Mouse (Mus musculus): ENCODE data around the gene Prps1l3.
"Not testable (repeated sequence)": the region's sequence is repeated elsewhere in the genome, so short reads cannot be mapped to it uniquely, and the experiment has no call there.

Prps1l3 gene

GRCm38 (mm10) chr12:57230192-57230706 lies at the start of gene Prps1l3, which contains the start of gene Mipol1:
Gene Prps1l3 (plus strand): TSS chr12:57230412.
Gene Mipol1 (plus strand): TSS chr12:57230427.
- in situ Hi-C loops (cut with MboI; ENCODE audit: low sequenced_read_pairs): no loop called here

DNA sequence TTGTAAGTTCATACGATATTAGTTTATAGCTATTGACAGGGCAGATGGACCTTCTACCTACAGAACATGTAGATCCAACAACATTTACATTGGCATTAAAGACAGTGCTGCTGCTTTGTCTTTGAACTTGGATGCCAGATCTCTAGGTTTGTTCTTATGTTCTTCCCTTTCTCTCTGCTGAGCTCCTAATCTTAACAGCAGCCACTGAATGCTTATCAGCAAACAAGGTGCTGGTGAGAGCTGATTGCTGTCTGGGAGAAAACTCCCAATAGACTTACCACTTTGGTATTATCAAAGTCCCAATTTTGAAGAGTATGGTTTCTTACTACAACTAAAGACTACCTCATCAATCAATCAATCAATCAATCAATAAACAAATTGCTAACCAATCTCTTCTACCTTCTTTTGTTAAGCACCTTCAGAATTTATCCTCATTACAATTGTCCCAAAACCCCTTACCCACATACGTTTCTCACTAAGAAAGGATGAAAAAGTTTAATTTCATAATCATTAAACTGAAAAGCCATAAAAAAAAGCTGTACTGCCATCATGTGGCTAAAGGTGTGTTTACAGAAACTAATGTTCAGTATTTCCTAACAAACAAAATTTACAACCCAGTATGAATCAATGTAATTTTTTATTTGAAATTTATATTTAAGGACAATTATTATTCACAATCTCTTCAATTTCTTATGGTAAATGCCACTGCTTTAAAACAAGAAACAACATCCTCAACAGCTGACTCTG lies 45.6 kb upstream of the Prps1l3 start:
- in situ Hi-C loops (cut with MboI; ENCODE audit: low sequenced_read_pairs): no loop called here

- in situ Hi-C loops (cut with MboI; ENCODE audit: low sequenced_read_pairs): no loop called here
These were observed 44.7 kb upstream of the Prps1l3 start for GRCm38 (mm10) chr12:57185475-57185874.

DNA sequence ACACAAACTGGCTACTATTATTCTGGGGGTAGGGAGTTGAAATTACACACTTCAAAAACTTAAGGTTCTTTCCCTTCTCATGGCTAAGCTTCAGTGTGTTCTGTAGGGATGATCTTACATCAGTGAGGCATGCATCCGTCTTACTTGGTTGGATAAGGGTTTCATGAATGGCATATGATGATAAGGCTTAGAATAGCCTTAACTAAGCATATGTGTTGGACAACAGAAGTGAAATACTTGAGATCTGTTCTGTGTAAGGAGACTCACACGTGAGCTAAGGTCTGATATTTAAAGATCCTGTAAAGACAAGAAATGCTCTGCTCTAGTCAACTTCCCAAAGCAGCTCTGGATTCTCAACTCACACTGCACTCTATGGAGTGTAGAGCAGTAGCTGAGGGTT lies 44.1 kb upstream of the Prps1l3 start:
- in situ Hi-C loops (cut with MboI; ENCODE audit: low sequenced_read_pairs): no loop called here

- in situ Hi-C loops (cut with MboI; ENCODE audit: low sequenced_read_pairs): no loop called here
These were observed 43.2 kb upstream of the Prps1l3 start for GRCm38 (mm10) chr12:57187032-57187431.

GRCm38 (mm10) chr12:57194609-57195008 lies 35.6 kb upstream of the Prps1l3 start:
- in situ Hi-C loops (cut with MboI; ENCODE audit: low sequenced_read_pairs): no loop called here

DNA sequence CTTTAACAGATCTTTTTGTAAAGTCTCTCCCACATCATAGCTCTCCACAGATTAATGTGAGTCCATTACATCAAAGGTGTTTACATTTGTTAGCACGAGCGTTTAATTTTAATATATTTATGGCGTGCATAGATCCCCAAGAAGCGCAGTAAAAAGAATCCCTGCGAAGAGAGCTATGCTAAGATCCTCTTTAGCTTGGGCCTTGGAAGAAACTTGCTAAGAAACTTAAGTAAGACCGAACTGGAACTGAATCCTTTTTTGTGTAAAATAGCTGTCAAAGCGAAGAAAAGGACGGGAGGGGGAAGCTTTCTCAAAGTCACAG lies 34.0 kb upstream of the Prps1l3 start:
- in situ Hi-C loops (cut with MboI; ENCODE audit: low sequenced_read_pairs): no loop called here

DNA sequence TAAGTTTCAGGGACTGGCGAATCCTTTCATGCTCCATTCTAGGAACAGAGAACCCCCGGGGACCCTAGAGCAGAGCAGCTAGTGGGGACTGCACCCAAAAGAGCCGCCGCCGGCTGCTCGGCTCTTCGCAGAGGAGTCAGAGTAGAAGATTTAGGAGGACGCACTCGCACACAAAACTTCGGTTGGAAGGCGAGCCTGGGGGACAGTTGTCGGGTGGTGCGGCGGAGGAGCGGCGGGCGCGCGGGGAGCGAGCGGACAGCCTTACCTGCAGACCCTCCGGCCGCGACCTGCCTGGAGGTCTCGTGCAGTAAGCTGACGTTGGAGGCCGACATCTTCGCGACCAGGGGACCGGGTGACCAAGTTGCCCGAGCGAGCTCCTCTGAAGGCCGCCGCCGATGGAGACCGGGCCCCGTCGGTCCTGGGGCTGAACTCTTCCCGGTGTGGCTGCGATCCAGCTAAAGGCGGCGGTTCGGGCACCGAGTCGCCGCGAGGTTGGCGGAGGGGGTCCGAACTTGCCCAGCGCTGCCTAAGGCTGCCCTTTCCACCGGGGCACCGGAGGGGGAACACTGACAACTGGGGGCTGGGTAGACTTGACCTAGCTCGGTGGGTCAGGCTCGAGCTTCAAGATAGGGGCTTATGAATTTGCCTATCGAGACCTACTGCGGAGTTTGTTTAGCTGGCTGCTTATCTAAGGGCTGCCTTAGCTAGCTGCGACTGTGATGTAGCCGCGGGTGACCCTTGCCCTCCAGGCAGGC lies 33.4 kb upstream of the Prps1l3 start:
- in situ Hi-C loops (cut with MboI; ENCODE audit: low sequenced_read_pairs): no loop called here

- in situ Hi-C loops (cut with MboI; ENCODE audit: low sequenced_read_pairs): no loop called here
These were observed 32.7 kb upstream of the Prps1l3 start, which contains the start of gene Slc25a21 for GRCm38 (mm10) chr12:57197363-57198026. Gene Slc25a21 (minus strand): TSS chr12:57197472.

DNA sequence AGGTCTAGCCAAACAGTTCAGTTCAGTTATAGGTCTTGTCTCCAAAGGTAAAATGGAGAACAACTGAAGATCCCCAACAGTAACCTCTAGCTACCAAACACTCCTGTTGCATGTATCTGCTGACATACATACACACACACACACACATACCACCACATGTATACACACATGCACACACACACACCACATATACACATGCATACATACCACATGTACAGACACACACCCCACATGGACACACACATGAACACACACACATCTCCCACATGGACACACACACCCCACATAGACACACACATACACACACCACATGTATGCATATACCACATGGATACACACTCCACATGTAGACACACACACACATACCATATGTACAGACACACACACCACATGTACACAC lies 31.9 kb upstream of the Prps1l3 start:
- in situ Hi-C loops (cut with MboI; ENCODE audit: low sequenced_read_pairs): no loop called here

GRCm38 (mm10) chr12:57199427-57199826 lies 30.8 kb upstream of the Prps1l3 start:
- in situ Hi-C loops (cut with MboI; ENCODE audit: low sequenced_read_pairs): no loop called here

GRCm38 (mm10) chr12:57201901-57202300 lies 28.3 kb upstream of the Prps1l3 start:
- in situ Hi-C loops (cut with MboI; ENCODE audit: low sequenced_read_pairs): no loop called here

GRCm38 (mm10) chr12:57204276-57204851 lies 25.8 kb upstream of the Prps1l3 start:
- in situ Hi-C loops (cut with MboI; ENCODE audit: low sequenced_read_pairs): no loop called here

DNA sequence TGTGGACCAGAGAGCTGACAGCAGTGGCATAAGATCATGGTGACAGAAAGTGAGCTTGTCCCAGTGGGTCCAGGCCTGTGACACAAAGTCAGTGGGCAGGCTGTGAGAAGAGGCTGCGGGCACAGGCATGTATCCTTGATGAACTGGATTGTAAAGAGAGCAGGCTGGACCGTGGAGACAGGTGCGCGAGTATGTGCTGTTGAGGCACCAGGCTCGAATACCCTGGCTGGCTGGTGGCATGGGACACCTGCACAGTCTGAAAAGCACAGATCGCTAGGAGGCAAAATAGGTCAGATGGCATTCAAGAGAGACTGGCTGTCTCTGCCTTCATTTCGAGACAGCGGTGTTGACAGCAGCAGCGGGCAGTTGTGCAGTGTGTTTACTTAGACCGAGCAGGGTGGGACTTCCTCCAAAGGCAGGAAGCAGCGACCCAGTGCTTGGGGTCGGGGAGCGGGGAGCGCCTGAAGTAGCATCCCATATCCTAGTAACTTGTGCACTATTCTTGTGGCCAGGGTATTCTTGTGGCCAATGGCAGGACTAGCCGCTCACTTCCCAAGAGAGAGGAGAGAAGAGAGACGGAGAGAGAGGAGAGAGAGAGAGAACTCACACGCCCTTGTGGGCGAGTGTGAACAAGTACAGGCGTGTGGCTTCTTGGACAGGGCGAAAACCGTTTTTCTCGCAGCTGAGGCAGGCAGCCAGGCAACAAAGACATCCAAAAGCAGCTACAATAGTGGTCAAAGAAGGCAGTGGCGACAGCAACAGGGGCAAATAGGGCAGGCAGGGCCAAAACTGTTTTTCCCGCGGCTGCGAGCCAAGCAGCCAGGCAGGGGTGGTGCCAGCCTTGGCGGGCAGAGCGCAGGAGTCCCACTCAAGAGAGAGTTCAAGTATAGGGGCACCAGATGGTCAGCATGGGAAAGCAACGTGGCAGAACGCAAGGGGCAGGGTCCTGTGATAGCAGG lies 18.6 kb upstream of the Prps1l3 start:
- in situ Hi-C loops (cut with MboI; ENCODE audit: low sequenced_read_pairs): no loop called here

DNA sequence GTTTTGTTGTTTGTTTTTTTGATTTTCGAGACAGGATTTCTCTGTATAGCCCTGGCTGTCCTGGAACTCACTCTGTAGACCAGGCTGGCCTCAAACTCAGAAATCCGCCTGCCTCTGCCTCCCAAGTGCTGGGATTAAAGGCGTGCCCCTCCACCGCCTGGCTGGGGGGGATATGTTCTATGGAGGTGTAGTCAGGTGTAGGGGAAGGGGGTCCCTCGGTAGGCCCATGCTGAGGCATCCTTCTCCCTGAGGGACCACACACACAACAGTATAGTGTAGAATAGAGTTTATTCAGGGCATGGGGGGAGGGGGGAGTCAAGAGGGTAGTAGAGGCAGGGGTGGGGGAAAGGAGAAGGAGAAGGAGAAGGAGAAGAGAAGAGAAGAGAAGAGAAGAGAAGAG lies 17.7 kb upstream of the Prps1l3 start:
- in situ Hi-C loops (cut with MboI; ENCODE audit: low sequenced_read_pairs): not testable (repeated sequence)

GRCm38 (mm10) chr12:57226411-57226810 lies 3.8 kb upstream of the Prps1l3 start:
- in situ Hi-C loops (cut with MboI; ENCODE audit: low sequenced_read_pairs): no loop called here

GRCm38 (mm10) chr12:57227776-57228175 lies 2.4 kb upstream of the Prps1l3 start:
- in situ Hi-C loops (cut with MboI; ENCODE audit: low sequenced_read_pairs): no loop called here

GRCm38 (mm10) chr12:57229703-57230102 lies 509 bp upstream of the Prps1l3 start:
- in situ Hi-C loops (cut with MboI; ENCODE audit: low sequenced_read_pairs): no loop called here

DNA sequence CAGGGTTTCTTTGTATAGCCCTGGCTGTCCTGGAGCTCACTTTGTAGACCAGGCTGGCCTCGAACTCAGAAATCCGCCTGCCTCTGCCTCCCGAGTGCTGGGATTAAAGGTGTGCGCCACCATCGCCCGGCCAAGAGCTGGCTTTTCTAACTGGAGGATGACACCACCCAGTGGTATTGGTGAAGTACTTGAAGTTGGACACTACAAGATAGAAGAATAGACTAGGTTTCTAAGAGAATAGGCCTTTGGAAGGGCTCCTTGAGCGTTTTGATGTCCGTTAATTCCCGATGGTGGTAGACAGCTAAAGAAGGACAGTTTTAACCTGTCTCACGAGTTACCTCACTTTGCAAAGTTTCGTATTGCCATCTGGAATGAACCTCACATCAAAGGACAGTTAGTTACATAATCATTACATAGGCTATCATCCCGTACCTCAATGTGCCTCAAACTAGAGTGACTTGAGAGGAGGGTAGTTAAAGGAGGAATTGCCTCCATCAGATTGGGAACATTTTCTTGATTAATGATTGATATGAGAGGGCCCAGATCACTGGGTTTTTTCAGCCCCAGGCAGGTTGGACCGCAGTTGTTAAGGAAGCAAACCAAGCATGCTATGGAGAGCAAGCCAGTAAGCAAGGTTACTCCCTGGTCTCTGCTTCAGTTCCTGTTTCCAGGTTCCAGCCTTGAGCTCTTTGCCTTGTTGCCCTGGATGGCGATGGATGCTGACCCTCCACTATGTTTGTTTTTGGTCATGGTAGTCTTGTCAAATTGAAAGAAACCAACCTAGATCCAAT lies 1.1 kb downstream of the Prps1l3 start:
- in situ Hi-C loops (cut with MboI; ENCODE audit: low sequenced_read_pairs): no loop called here

Data from CH12F3 (cell line).